Mouse (Mus musculus) embryonic fibroblast, embryonic 13.5 days (primary cell): ENCODE measurements around the gene Anks1b.

Experiments
- CTCF ChIP-seq: IDR thresholded peaks from 2 replicates; pipeline ENCODE4 v1.5.1; 2011; ENCODE audit warnings: mild to moderate bottlenecking, control low read depth, low read length, moderate library complexity, borderline replicate concordance; ENCODE audit not compliant: insufficient read depth
- POLR2A ChIP-seq: IDR thresholded peaks from 2 replicates; pipeline ENCODE4 v1.6.1; 2011; ENCODE audit warnings: low read depth, mild to moderate bottlenecking, control low read depth, low read length, moderate library complexity

GRCm38 (mm10) chr10:90688153-90688552 is 814.8 kb downstream of the Anks1b start:
- TF ChIP-seq POLR2A (no peak), CTCF (no peak)
